Mouse (Mus musculus) stomach, postnatal 0 days (tissue): ENCODE results near the gene Fgf2.

Experiments
- CTCF ChIP-seq: IDR thresholded peaks from 2 replicates; pipeline ENCODE4 v1.5.1; 2016; ENCODE audit warnings: antibody characterized with exemption, low read depth, mild to moderate bottlenecking, moderate library complexity
- EP300 ChIP-seq: optimal IDR thresholded peaks from 2 replicates; pipeline ENCODE3; 2016; ENCODE audit warnings: antibody characterized with exemption

DNA sequence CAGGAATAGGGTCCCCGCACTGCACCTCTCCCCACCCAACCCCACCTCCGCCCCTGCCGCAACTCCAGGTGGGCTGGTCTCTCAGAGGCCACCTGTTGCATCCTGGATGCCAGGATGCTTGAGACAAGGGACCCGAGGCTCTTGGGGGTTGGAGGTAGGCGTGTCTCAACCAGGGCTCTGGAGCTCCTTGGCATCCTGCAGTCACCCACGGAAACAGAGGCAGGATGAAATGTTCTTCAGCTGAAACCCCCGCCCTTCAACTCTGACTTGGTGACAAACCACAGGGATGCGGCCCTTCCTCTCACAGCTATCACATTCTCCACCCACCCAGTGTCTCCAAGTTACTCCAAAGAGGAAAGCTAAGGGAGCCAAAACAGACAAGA is 1.0 kb downstream of the Fgf2 start:
- TF ChIP-seq CTCF (no peak), EP300 (no peak)
